Mouse (Mus musculus) heart, postnatal 0 days (tissue): ENCODE data around the gene Apold1.

Source experiments
- CTCF ChIP-seq: IDR thresholded peaks from 2 replicates; pipeline ENCODE4 v1.5.1; 2016; ENCODE audit warnings: antibody characterized with exemption, control low read depth, low read depth
- EP300 ChIP-seq: IDR thresholded peaks from 2 replicates; pipeline ENCODE4 v1.6.1; 2016; ENCODE audit warnings: antibody characterized with exemption, low read depth

GRCm38 (mm10) chr6:135023379-135023778, 41.9 kb downstream of the Apold1 start:
- no peak for TF ChIP-seq CTCF
- no peak for TF ChIP-seq EP300
